Mouse (Mus musculus): ENCODE measurements around the gene Rbx1.
"Not testable (repeated sequence)": the region's sequence is repeated elsewhere in the genome, so short reads cannot be mapped to it uniquely, and the experiment has no call there.

- not testable (repeated sequence) for TF ChIP-seq POLR2A (IDR thresholded peaks at IDR 0.05; ENCODE audit: extremely low read depth, insufficient read depth, low read length); CTCF (IDR thresholded peaks at IDR 0.05; ENCODE audit: low read depth, low read length)
These were observed 49.3 kb upstream of the Rbx1 start for GRCm38 (mm10) chr15:81416763-81417310.

Data from liver, adult 2 months (tissue).